Mouse (Mus musculus): ENCODE measurements around the gene Fam129b. TPM values are rescaled to one million over a fixed set of nuclear protein-coding genes. Genes with fewer than 3 reads are reported as not detected.

Gene Fam129b
- polyA plus RNA-seq, 1 experiment, result not detected

GRCm38 (mm10) chr2:32924306-32924844, 48.5 kb downstream of the Fam129b start:
- no peak for TF ChIP-seq GATA1 (IDR thresholded peaks at IDR 0.05; ENCODE audit: low read length)

GRCm38 (mm10) chr2:32926330-32927075, 50.6 kb downstream of the Fam129b start:
- TF ChIP-seq GATA1 (IDR thresholded peaks at IDR 0.05; ENCODE audit: low read length), result no peak

GRCm38 (mm10) chr2:32927624-32928234, 51.8 kb downstream of the Fam129b start:
- TF ChIP-seq GATA1 (IDR thresholded peaks at IDR 0.05; ENCODE audit: low read length), result no peak

- TF ChIP-seq GATA1 (IDR thresholded peaks at IDR 0.05; ENCODE audit: low read length), result no peak
Measured at GRCm38 (mm10) chr2:32928235-32928946, 52.5 kb downstream of the Fam129b start.

GRCm38 (mm10) chr2:32928947-32929829, 53.3 kb downstream of the Fam129b start:
- TF ChIP-seq GATA1 (IDR thresholded peaks at IDR 0.05; ENCODE audit: low read length), result no peak

- TF ChIP-seq GATA1 (IDR thresholded peaks at IDR 0.05; ENCODE audit: low read length), result no peak
Measured at GRCm38 (mm10) chr2:32931730-32932129, 55.8 kb downstream of the Fam129b start.

- TF ChIP-seq GATA1 (IDR thresholded peaks at IDR 0.05; ENCODE audit: low read length), result no peak
Measured at GRCm38 (mm10) chr2:32938741-32939140, 62.8 kb downstream of the Fam129b start.

- no peak for TF ChIP-seq GATA1 (IDR thresholded peaks at IDR 0.05; ENCODE audit: low read length)
Measured at GRCm38 (mm10) chr2:32939418-32939817, 63.5 kb downstream of the Fam129b start.

- TF ChIP-seq GATA1 (IDR thresholded peaks at IDR 0.05; ENCODE audit: low read length), result no peak
Measured at GRCm38 (mm10) chr2:32940483-32940882, 64.6 kb downstream of the Fam129b start.

- TF ChIP-seq GATA1 (IDR thresholded peaks at IDR 0.05; ENCODE audit: low read length), result no peak
Measured at GRCm38 (mm10) chr2:32947454-32947853, 71.5 kb downstream of the Fam129b start.

- no peak for TF ChIP-seq GATA1 (IDR thresholded peaks at IDR 0.05; ENCODE audit: low read length)
Measured at GRCm38 (mm10) chr2:32954581-32954980, 78.7 kb downstream of the Fam129b start.

- TF ChIP-seq GATA1 (IDR thresholded peaks at IDR 0.05; ENCODE audit: low read length), result no peak
Measured at GRCm38 (mm10) chr2:32957344-32957743, 81.4 kb downstream of the Fam129b start.

GRCm38 (mm10) chr2:32960273-32960672, 84.4 kb downstream of the Fam129b start:
- TF ChIP-seq GATA1 (IDR thresholded peaks at IDR 0.05; ENCODE audit: low read length), result no peak

- TF ChIP-seq GATA1 (IDR thresholded peaks at IDR 0.05; ENCODE audit: low read length), result no peak
Measured at GRCm38 (mm10) chr2:32961192-32961995, 85.5 kb downstream of the Fam129b start, which contains the start of the genes Rpl12 and Lrsam1. Rpl12 (plus strand) TSS chr2:32961559. Lrsam1 (minus strand) TSS chr2:32961614.
